Mouse (Mus musculus) CH12.LX (cell line): Measurements from ENCODE around the gene Borcs7. TPM values are rescaled to one million over a fixed set of nuclear protein-coding genes. Genes with fewer than 3 reads are reported as not detected.

Source experiments
- DNase-seq: peaks from one replicate; pipeline ENCODE4 v3.0.0-alpha.2; 2013; ENCODE audit errors: extremely low read depth
- H3K27ac ChIP-seq: 2 replicates; pipeline ENCODE4 v1.5.1; 2012; ENCODE audit warnings: low read depth, mild to moderate bottlenecking, control low read depth, moderate library complexity; ENCODE audit not compliant: insufficient read depth
- H3K27me3 ChIP-seq: replicated peaks from 2 replicates; pipeline ENCODE3; 2012; ENCODE audit warnings: inconsistent platforms
- H3K36me3 ChIP-seq, 2 experiments: replicated peaks in 1 of 2; 2 replicates each; pipeline versions ENCODE3 to v1.6.1; 2012; ENCODE audit warnings: inconsistent platforms in 1 of 2, low read length in 1 of 2, mild to moderate bottlenecking in 1 of 2, mixed read lengths in 1 of 2, moderate library complexity in 1 of 2; ENCODE audit not compliant: control insufficient read depth in 1 of 2, insufficient read depth in 1 of 2
- H3K4me1 ChIP-seq, 2 experiments: 2 replicates each; pipeline ENCODE4 v1.6.1; 2012; ENCODE audit warnings: inconsistent platforms in 1 of 2, moderate library complexity in 1 of 2; ENCODE audit not compliant: insufficient read depth in 2 of 2, control insufficient read depth in 1 of 2
- H3K4me2 ChIP-seq: 2 replicates; pipeline ENCODE4 v1.6.1; 2012; ENCODE audit warnings: low read depth, mild to moderate bottlenecking, control low read depth; ENCODE audit not compliant: poor library complexity, insufficient read depth, severe bottlenecking
- H3K4me3 ChIP-seq, 3 experiments: fragments of 150-350 bp in 1 of 3; sonication (generic) in 1 of 3; replicated peaks in 1 of 3; 2 replicates each; pipeline versions ENCODE3 to v1.5.1; 2011 to 2012; ENCODE audit warnings: low read depth in 2 of 3, low read length in 2 of 3, mild to moderate bottlenecking in 2 of 3, moderate library complexity in 2 of 3, control low read depth in 1 of 3, improper control_type of control experiment in 1 of 3, inconsistent platforms in 1 of 3, mixed read lengths in 1 of 3; ENCODE audit not compliant: poor library complexity in 1 of 3
- H3K79me2 ChIP-seq: replicated peaks from 2 replicates; pipeline ENCODE4 v1.6.1; 2012; ENCODE audit warnings: mild to moderate bottlenecking, moderate library complexity; ENCODE audit not compliant: control insufficient read depth, poor library complexity, insufficient read depth, severe bottlenecking; ENCODE audit errors: extremely low read depth
- H3K9ac ChIP-seq: 2 replicates; pipeline ENCODE4 v1.6.1; 2012; ENCODE audit warnings: low read depth, mild to moderate bottlenecking, control low read depth, moderate library complexity; ENCODE audit not compliant: insufficient read depth
- H3K9me3 ChIP-seq: replicated peaks from 2 replicates; pipeline ENCODE3; 2012; ENCODE audit warnings: low read length, inconsistent platforms, mixed read lengths
- CTCF ChIP-seq, 2 experiments: IDR thresholded peaks in 1 of 2; conservative IDR thresholded peaks in 1 of 2; 2 replicates each; pipeline ENCODE4 v1.5.1; 2011 to 2012; ENCODE audit warnings: low read depth in 2 of 2, low read length in 2 of 2, improper control_type of control experiment in 1 of 2, inconsistent platforms in 1 of 2, mild to moderate bottlenecking in 1 of 2, moderate library complexity in 1 of 2
- E2F4 ChIP-seq: IDR thresholded peaks from 2 replicates; pipeline ENCODE4 v1.6.1; 2011; ENCODE audit warnings: low read depth, low read length, improper control_type of control experiment; ENCODE audit not compliant: insufficient replicate concordance
- ELF1 ChIP-seq: IDR thresholded peaks from 2 replicates; pipeline ENCODE4 v1.6.1; 2014; ENCODE audit warnings: low read depth, mild to moderate bottlenecking, inconsistent platforms, low read length, improper control_type of control experiment
- GABPA ChIP-seq: IDR thresholded peaks from 2 replicates; pipeline ENCODE4 v1.6.1; 2012; ENCODE audit warnings: low read depth, low read length, improper control_type of control experiment, inconsistent platforms; ENCODE audit not compliant: insufficient replicate concordance
- IRF4 ChIP-seq: IDR thresholded peaks from 2 replicates; pipeline ENCODE4 v1.6.1; 2014; ENCODE audit warnings: low read depth, mild to moderate bottlenecking, inconsistent platforms, low read length, improper control_type of control experiment
- JUN ChIP-seq: IDR thresholded peaks from 2 replicates; pipeline ENCODE4 v1.6.1; 2011; ENCODE audit warnings: low read depth, mild to moderate bottlenecking, low read length, improper control_type of control experiment, moderate library complexity; ENCODE audit not compliant: insufficient read depth
- KAT2A ChIP-seq: IDR thresholded peaks from 2 replicates; pipeline ENCODE4 v1.6.1; 2012; ENCODE audit warnings: low read length, improper control_type of control experiment, inconsistent platforms; ENCODE audit not compliant: insufficient replicate concordance
- MAX ChIP-seq: IDR thresholded peaks from 2 replicates; pipeline ENCODE4 v1.6.1; 2011; ENCODE audit warnings: low read length, improper control_type of control experiment
- MAZ ChIP-seq: IDR thresholded peaks from 2 replicates; pipeline ENCODE4 v1.6.1; 2012; ENCODE audit warnings: low read depth, mild to moderate bottlenecking, inconsistent platforms, low read length, improper control_type of control experiment, moderate library complexity
- MXI1 ChIP-seq: IDR thresholded peaks from 2 replicates; pipeline ENCODE4 v1.6.1; 2011; ENCODE audit warnings: mild to moderate bottlenecking, low read depth, low read length, improper control_type of control experiment
- MYC ChIP-seq: IDR thresholded peaks from 2 replicates; pipeline ENCODE4 v1.6.1; 2011; ENCODE audit warnings: low read depth, mild to moderate bottlenecking, improper control_type of control experiment, low read length
- NELFE ChIP-seq: IDR thresholded peaks from 2 replicates; pipeline ENCODE4 v1.6.1; 2011; ENCODE audit warnings: low read depth, low read length, improper control_type of control experiment
- SIN3A ChIP-seq: IDR thresholded peaks from 2 replicates; pipeline ENCODE4 v1.6.1; 2012; ENCODE audit warnings: low read length, improper control_type of control experiment, inconsistent platforms
- TBP ChIP-seq: conservative IDR thresholded peaks from 2 replicates; pipeline ENCODE4 v1.6.1; 2011; ENCODE audit warnings: low read depth, low read length, improper control_type of control experiment
- USF1 ChIP-seq: IDR thresholded peaks from 2 replicates; pipeline ENCODE4 v1.6.1; 2014; ENCODE audit warnings: low read depth, mild to moderate bottlenecking, inconsistent platforms, low read length, improper control_type of control experiment
- USF2 ChIP-seq: conservative IDR thresholded peaks from 2 replicates; pipeline ENCODE4 v1.6.1; 2011; ENCODE audit warnings: low read depth, low read length, improper control_type of control experiment
- dilution Hi-C: fragments of 300-500 bp; cut with MboI; formaldehyde crosslinking; loops from 2 replicates; pipeline ENCODE4 v1.14.3; 2020; ENCODE audit warnings: low sequenced_read_pairs; ENCODE audit not compliant: extremely low pct_unique_long_range_greater_than_20kb, extremely low pct_ligation_motif_present
- in situ Hi-C: fragments of 300-500 bp; cut with MboI; formaldehyde crosslinking; loops from 3 replicates; pipeline ENCODE4 v1.14.3; 2019; ENCODE audit warnings: low sequenced_read_pairs, low pct_ligation_motif_present, low pct_unique_long_range_greater_than_20kb, mixed read lengths
- polyA plus RNA-seq: library from polyadenylated mRNA; unstranded; fragments of >175 nt; gene quantifications from 2 replicates; pipeline ENCODE4 v1.2.1, GENCODE M21; 2012; ENCODE audit warnings: low read depth; ENCODE audit not compliant: insufficient read length
- total RNA-seq, 2 experiments: library from RNA; depleted of rRNA; stranded (reverse); fragments of 300-350 nt in 1 of 2; fragments of >200 nt in 1 of 2; gene quantifications; 2 replicates each; pipeline ENCODE4 v1.2.3; 2012 to 2014

Gene Borcs7
- total and polyA plus RNA-seq, 3 experiments, result 6.6 to 14.5 (median 7.6) TPM

GRCm38 (mm10) chr19:46733626-46734025 is 43.9 kb downstream of the Borcs7 start:
- no peak overlapping the region for H3K27ac ChIP-seq
- peaks cover 0 to 4% of the 10 kb centered on the region in 2 experiments; a peak in 1 of 4 replicates for H3K4me1 ChIP-seq
- H3K79me2 ChIP-seq, result no peaks in the 10 kb centered on the region
- no peaks in the 10 kb centered on the region for H3K27me3 ChIP-seq
- dilution Hi-C loops, result no loop called here
- TF ChIP-seq KAT2A, result no peak
- TF ChIP-seq USF1, result peak; percentile 3; the same call in 1 of the 2 replicates
- TF ChIP-seq MYC, result 0 out of 2 replicates have a peak, but pooled peaks have one; percentile 29
- TF ChIP-seq, all 38 proteins: peak for 2
- no peak overlapping the region for H3K4me3 ChIP-seq
- H3K9ac ChIP-seq, result no peak overlapping the region
- in situ Hi-C loops, result no loop called here
- DNase-seq, result no peak
- H3K4me2 ChIP-seq, result no peak overlapping the region
- no peaks in the 10 kb centered on the region for H3K9me3 ChIP-seq
- H3K36me3 ChIP-seq, result peaks cover 30 to 70% of the 10 kb centered on the region in 2 experiments

DNA sequence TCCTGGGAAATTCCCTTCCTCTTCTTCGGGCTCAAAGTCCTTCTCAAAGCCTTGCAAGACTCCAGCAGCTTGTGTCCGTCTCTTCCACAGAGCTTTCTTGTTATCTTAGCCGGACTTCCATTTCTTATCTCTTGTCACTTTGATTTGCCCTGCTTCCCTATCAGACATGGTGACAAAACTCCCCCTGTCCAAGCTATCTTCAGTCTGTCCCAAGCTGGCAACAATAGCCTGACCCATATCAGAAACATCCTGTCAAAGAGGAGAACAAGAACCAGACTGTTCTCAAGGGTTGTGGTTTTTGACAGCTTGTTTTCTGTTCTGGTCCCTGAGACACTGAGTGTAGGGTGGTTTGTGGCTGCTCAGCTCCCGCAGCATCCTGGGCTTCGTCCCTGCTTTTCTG is 45.5 kb downstream of the Borcs7 start:
- H3K9ac ChIP-seq, result no peak overlapping the region
- in situ Hi-C loops, result no loop called here
- no peak overlapping the region for H3K4me3 ChIP-seq
- H3K79me2 ChIP-seq, result no peaks in the 10 kb centered on the region
- no peaks in the 10 kb centered on the region for H3K27me3 ChIP-seq
- dilution Hi-C loops, result no loop called here
- no peak overlapping the region for H3K27ac ChIP-seq
- no peak overlapping the region for H3K4me2 ChIP-seq
- peaks cover 25 to 75% of the 10 kb centered on the region in 2 experiments for H3K36me3 ChIP-seq
- no peak for TF ChIP-seq CTCF (conservative IDR thresholded peaks at IDR 0.05 in 1 of 2, IDR thresholded peaks at IDR 0.05 in 1 of 2; ENCODE audit: low read depth in 2 of 2, low read length in 2 of 2)
- peaks cover 2 to 4% of the 10 kb centered on the region in 2 experiments; a peak in 1 of 4 replicates for H3K4me1 ChIP-seq
- DNase-seq, result no peak
- H3K9me3 ChIP-seq, result no peaks in the 10 kb centered on the region

- TF ChIP-seq IRF4, result no peak
- no peak for TF ChIP-seq GABPA
- no peak for TF ChIP-seq NELFE
- no peak for TF ChIP-seq E2F4
- no peak for TF ChIP-seq JUN
- no peak for TF ChIP-seq ELF1
- TF ChIP-seq SIN3A, result no peak
- TF ChIP-seq MXI1, result no peak
- no peak for TF ChIP-seq MAZ
- TF ChIP-seq USF2, result no peak
- TF ChIP-seq TBP, result no peak
- TF ChIP-seq MAX, result no peak
- H3K27me3 ChIP-seq, result no peaks in the 10 kb centered on the region
- H3K4me2 ChIP-seq, result no peak overlapping the region
- no peaks in the 10 kb centered on the region for H3K79me2 ChIP-seq
- peaks cover 25 to 75% of the 10 kb centered on the region in 2 experiments for H3K36me3 ChIP-seq
- in situ Hi-C loops (no loop called here), dilution Hi-C loops (no loop called here)
- no peak overlapping the region for H3K4me3 ChIP-seq
- no peak overlapping the region for H3K27ac ChIP-seq
- DNase-seq, result no peak
- no peaks in the 10 kb centered on the region for H3K9me3 ChIP-seq
- peaks cover 2 to 4% of the 10 kb centered on the region in 2 experiments; a peak in 1 of 4 replicates for H3K4me1 ChIP-seq
- no peak overlapping the region for H3K9ac ChIP-seq
Measured at GRCm38 (mm10) chr19:46737106-46737505, 47.4 kb downstream of the Borcs7 start.
